24 mouse cellular contexts compared by ENCODE assay signal in genomic region chr4:105347911-105348310, GRCm38 (mm10).
DNase-seq lines count a peak whose midpoint lies in the region; ATAC-seq and TF ChIP-seq lines count a peak whose summit lies in the region.
"Had no signal": no experiment of that assay in that cellular context is flagged by ENCODE, and none has a peak within 500 bp of the region (broad histone marks: within the 10 kb centered on the region; RNA-seq: fewer than 3 reads in every experiment).

No protein-coding gene starts in this region.

- no peaks in the 10 kb centered on the region for H3K36me3 ChIP-seq in intestine, embryonic 15.5 days
- no peaks in the 10 kb centered on the region for H3K36me3 ChIP-seq in intestine, postnatal 0 days (ENCODE audit: control insufficient read depth, insufficient read depth)
- no peaks in the 10 kb centered on the region for H3K36me3 ChIP-seq in limb, embryonic 10.5 days
- no peaks in the 10 kb centered on the region for H3K36me3 ChIP-seq in hindbrain, embryonic 16.5 days (ENCODE audit: control insufficient read depth, insufficient read depth, low read length)
- H3K36me3 ChIP-seq: midbrain, embryonic 10.5 days had no signal

- H3K4me3 ChIP-seq in intestine, embryonic 15.5 days (replicated peaks) = no peak overlapping the region
- no peak overlapping the region for H3K4me3 ChIP-seq in intestine, postnatal 0 days (ENCODE audit: low read depth, low read length)
- H3K4me3 ChIP-seq in limb, embryonic 10.5 days = no peak overlapping the region
- no peak overlapping the region for H3K4me3 ChIP-seq in hindbrain, embryonic 16.5 days (ENCODE audit: low read length)
- H3K4me3 ChIP-seq: midbrain, embryonic 10.5 days had no signal

- ATAC-seq in intestine, embryonic 15.5 days = 0 out of 2 replicates have a peak, but pooled peaks have one; percentile 43
- ATAC-seq in intestine, postnatal 0 days = no peak
- no peak for ATAC-seq in hindbrain, embryonic 16.5 days
- ATAC-seq: forebrain, postnatal 0 days; hindbrain, postnatal 0 days had no signal

- no peak overlapping the region for H3K27ac ChIP-seq in intestine, embryonic 15.5 days
- H3K27ac ChIP-seq in intestine, postnatal 0 days (ENCODE audit: low read depth, low read length) = no peak overlapping the region
- H3K27ac ChIP-seq in limb, embryonic 10.5 days = peak overlapping the region; percentile 80
- H3K27ac ChIP-seq in hindbrain, embryonic 16.5 days (ENCODE audit: low read depth, low read length) = no peak overlapping the region
- H3K27ac ChIP-seq: hindbrain, postnatal 0 days; midbrain, embryonic 10.5 days had no signal

- no peaks in the 10 kb centered on the region for H3K9me3 ChIP-seq in intestine, embryonic 15.5 days
- no peaks in the 10 kb centered on the region for H3K9me3 ChIP-seq in intestine, postnatal 0 days (ENCODE audit: control insufficient read depth)
- no peaks in the 10 kb centered on the region for H3K9me3 ChIP-seq in limb, embryonic 10.5 days (replicated peaks)
- no peaks in the 10 kb centered on the region for H3K9me3 ChIP-seq in hindbrain, embryonic 16.5 days (ENCODE audit: control insufficient read depth, low read length)
- H3K9me3 ChIP-seq: midbrain, embryonic 10.5 days had no signal

- H3K4me1 ChIP-seq in intestine, embryonic 15.5 days (replicated peaks) = no peaks in the 10 kb centered on the region
- H3K4me1 ChIP-seq in intestine, postnatal 0 days (replicated peaks; ENCODE audit: control insufficient read depth, insufficient read depth, low read length) = no peaks in the 10 kb centered on the region
- H3K4me1 ChIP-seq in limb, embryonic 10.5 days = peaks cover 50% of the 10 kb centered on the region
- no peaks in the 10 kb centered on the region for H3K4me1 ChIP-seq in hindbrain, embryonic 16.5 days (ENCODE audit: control insufficient read depth, insufficient read depth, low read depth, low read length)
- H3K4me1 ChIP-seq: midbrain, embryonic 10.5 days had no signal

- H3K27me3 ChIP-seq in intestine, embryonic 15.5 days (replicated peaks) = no peaks in the 10 kb centered on the region
- H3K27me3 ChIP-seq in intestine, postnatal 0 days (replicated peaks; ENCODE audit: control insufficient read depth, insufficient read depth, low read length) = no peaks in the 10 kb centered on the region
- no peaks in the 10 kb centered on the region for H3K27me3 ChIP-seq in limb, embryonic 10.5 days (ENCODE audit: low read depth, poor library complexity, severe bottlenecking)
- no peaks in the 10 kb centered on the region for H3K27me3 ChIP-seq in hindbrain, embryonic 16.5 days (replicated peaks; ENCODE audit: control insufficient read depth, insufficient read depth, low read length)

- H3K4me2 ChIP-seq in intestine, embryonic 15.5 days (replicated peaks) = no peak overlapping the region
- no peak overlapping the region for H3K4me2 ChIP-seq in intestine, postnatal 0 days (replicated peaks; ENCODE audit: low read depth)
- H3K4me2 ChIP-seq in hindbrain, embryonic 16.5 days (ENCODE audit: low read length) = no peak overlapping the region
- H3K4me2 ChIP-seq: heart, embryonic 11.5 days; liver, embryonic 11.5 days had no signal

- H3K9ac ChIP-seq in intestine, embryonic 15.5 days = no peak overlapping the region
- H3K9ac ChIP-seq in intestine, postnatal 0 days (ENCODE audit: low read depth, low read length) = no peak overlapping the region
- no peak overlapping the region for H3K9ac ChIP-seq in hindbrain, embryonic 16.5 days (ENCODE audit: low read depth, low read length)
- H3K9ac ChIP-seq: forebrain, postnatal 0 days had no signal

- WGBS in intestine, embryonic 15.5 days = 31% methylated on average over 8 of the region's 8 CpGs
- WGBS in intestine, postnatal 0 days = 40% methylated on average over 8 of the region's 8 CpGs
- WGBS in limb, embryonic 10.5 days = 10% methylated on average over 8 of the region's 8 CpGs
- 79% methylated on average over 8 of the region's 8 CpGs for WGBS in hindbrain, embryonic 16.5 days

- peak; percentile 56 for DNase-seq in urinary bladder, postnatal 14 days (ENCODE audit: low spot score)
- no peak for DNase-seq in urinary bladder, postnatal 25 days (ENCODE audit: low spot score)
- peak; percentile 74 for DNase-seq in limb, embryonic 10.5 days (ENCODE audit: low spot score)
- no peak for DNase-seq in adrenal gland, adult 2 months
- DNase-seq: adrenal gland, postnatal 10 days; B cell, adult 2 months; cerebellum, adult 11-12 months; cerebellum, postnatal 25 days; forebrain, postnatal 0 days; gastrocnemius, postnatal 14 days; heart, postnatal 14 days; kidney, postnatal 36 days; lung, adult 2 months; lung, postnatal 36 days; right cerebral cortex, adult 18-20 months; spleen, adult 18-20 months; thymus, adult 2 months had no signal

- TF ChIP-seq CTCF in intestine, postnatal 0 days (IDR thresholded peaks at IDR 0.05; ENCODE audit: low read depth) = no peak

Comparison
In these comparisons a context has a peak if more than half of its experiments do, and no peak if none do; other contexts are left out.
1. DNase-seq: peak in urinary bladder, postnatal 14 days (single experiment) and limb, embryonic 10.5 days (single experiment); none in urinary bladder, postnatal 25 days (single experiment) and adrenal gland, adult 2 months (single experiment).